Mouse (Mus musculus): ENCODE measurements at regions not wholly inside any gene's neighbourhood (a gene's known extent, or its start where the extent isn't known, plus 50 kb on each side); places are given as distances from the start of the nearest gene placed in this dataset.

- WGBS: 80% methylated on average over 6 of the region's 6 CpGs
- Histone ChIP-seq H3K4me1 (peaks cover 7% of the 10 kb centered on the region; the same call in 1 of the 2 replicates), H3K27me3 (ENCODE audit: low read depth, poor library complexity, severe bottlenecking) (no peaks in the 10 kb centered on the region), H3K9me3 (replicated peaks) (no peaks in the 10 kb centered on the region), H3K36me3 (no peaks in the 10 kb centered on the region), H3K27ac (no peak overlapping the region), H3K4me3 (no peak overlapping the region)
- no peak for DNase-seq (ENCODE audit: low spot score)
Observed at GRCm38 (mm10) chr15:62486540-62486939, 1358.4 kb downstream of the Gsdmc2 start.

DNA sequence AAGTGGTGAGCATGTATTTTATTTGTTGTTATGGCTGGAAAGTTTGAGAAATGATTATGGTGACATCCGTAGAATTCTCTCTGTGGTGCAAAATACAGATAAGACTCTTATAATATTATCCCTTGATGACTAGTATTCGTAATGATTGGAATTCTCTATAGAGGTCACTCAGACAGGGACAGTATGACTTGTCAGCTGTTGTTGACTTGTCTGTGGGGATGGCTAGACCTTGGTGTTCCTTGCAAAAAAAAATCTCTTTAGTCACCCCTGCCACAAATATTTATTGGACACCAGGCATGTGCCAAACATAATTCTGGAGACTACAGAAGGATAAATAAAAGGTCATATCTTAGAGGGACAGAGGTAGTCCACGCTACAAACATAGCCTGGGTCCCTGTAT is 1360.6 kb downstream of the Gsdmc2 start:
- no peak overlapping the region for H3K27ac ChIP-seq
- no peaks in the 10 kb centered on the region for H3K9me3 ChIP-seq (replicated peaks)
- H3K36me3 ChIP-seq: no peaks in the 10 kb centered on the region
- H3K27me3 ChIP-seq (ENCODE audit: low read depth, poor library complexity, severe bottlenecking): no peaks in the 10 kb centered on the region
- 92% methylated on average over 3 of the region's 3 CpGs for whole genome bisulfite sequencing
- H3K4me1 ChIP-seq: peaks cover 4% of the 10 kb centered on the region; the same call in 1 of the 2 replicates
- H3K4me3 ChIP-seq: no peak overlapping the region
- no peak for DNase-seq (ENCODE audit: low spot score)

DNA sequence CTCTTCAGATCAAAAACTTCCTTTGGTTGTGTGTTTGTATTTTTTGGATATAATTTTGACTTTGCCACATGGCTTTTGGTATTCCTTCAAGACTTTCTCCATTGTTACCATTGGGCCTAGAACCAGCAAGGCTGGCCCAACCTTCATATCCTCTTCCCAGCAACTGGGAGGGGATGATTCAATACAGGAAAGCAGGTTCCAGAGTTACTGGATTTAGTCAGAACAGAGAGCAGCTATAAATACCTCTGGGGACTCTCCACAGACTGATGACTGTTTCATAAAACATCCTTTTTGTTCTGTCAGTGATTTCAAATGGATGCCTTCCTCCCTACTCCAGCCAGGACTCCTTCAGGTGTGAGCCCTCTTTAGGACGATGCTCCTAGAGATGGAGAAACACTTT is 1361.4 kb downstream of the Gsdmc2 start:
- H3K4me3 ChIP-seq: no peak overlapping the region
- no peaks in the 10 kb centered on the region for H3K36me3 ChIP-seq
- peaks cover 4% of the 10 kb centered on the region; the same call in 1 of the 2 replicates for H3K4me1 ChIP-seq
- no peak overlapping the region for H3K27ac ChIP-seq
- no peaks in the 10 kb centered on the region for H3K27me3 ChIP-seq (ENCODE audit: low read depth, poor library complexity, severe bottlenecking)
- WGBS: 88% methylated on average over 1 of the region's 1 CpGs
- no peaks in the 10 kb centered on the region for H3K9me3 ChIP-seq (replicated peaks)
- DNase-seq (ENCODE audit: low spot score): no peak

DNA sequence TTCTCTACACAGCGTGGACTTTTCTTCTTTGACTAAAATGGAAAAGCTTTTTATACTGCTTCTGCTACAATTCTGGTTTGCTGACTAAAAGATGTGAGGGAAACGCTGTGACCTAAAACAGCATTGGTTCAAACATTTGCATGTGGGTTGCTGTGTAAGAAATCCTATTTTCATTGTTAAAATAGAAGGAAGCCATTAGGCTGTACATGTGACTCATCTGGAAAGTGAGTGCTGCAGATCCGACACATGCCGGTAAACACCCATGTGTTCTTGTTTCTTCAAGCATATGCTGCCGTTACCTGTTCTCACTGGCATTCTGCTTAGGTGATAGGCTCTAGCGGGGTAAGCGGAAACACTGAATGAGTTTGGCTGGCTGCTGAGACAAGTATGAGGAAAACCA is 1362.6 kb downstream of the Gsdmc2 start:
- Histone ChIP-seq H3K27ac (no peak overlapping the region), H3K36me3 (no peaks in the 10 kb centered on the region), H3K4me1 (peaks cover 4% of the 10 kb centered on the region; the same call in 1 of the 2 replicates), H3K27me3 (ENCODE audit: low read depth, poor library complexity, severe bottlenecking) (no peaks in the 10 kb centered on the region), H3K4me3 (no peak overlapping the region), H3K9me3 (replicated peaks) (no peaks in the 10 kb centered on the region)
- WGBS: 79% methylated on average over 7 of the region's 7 CpGs
- DNase-seq (ENCODE audit: low spot score): no peak

DNA sequence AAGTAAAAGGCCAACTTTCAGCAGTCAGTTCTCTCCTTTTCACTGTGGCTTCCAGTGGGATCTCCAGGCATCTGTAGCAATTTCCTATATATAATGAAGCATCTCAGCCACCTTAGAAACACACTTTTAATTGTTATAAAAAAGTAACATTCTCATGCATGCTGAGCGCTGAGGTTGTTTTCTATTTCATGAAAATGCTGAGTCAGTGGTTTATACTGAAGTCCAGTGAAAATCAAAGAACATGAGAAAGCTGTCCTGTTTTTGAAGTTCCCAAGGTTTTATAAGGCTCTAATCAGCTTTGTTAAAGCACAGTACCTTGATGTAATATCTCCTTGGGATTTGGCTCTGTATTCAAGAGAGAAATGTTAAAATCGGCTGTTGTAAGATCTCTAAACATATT is 1367.2 kb downstream of the Gsdmc2 start:
- no peaks in the 10 kb centered on the region for H3K4me1 ChIP-seq
- 94% methylated on average over 2 of the region's 2 CpGs for WGBS
- H3K9me3 ChIP-seq (replicated peaks): no peaks in the 10 kb centered on the region
- no peak for DNase-seq (ENCODE audit: low spot score)
- H3K4me3 ChIP-seq: no peak overlapping the region
- H3K27ac ChIP-seq: no peak overlapping the region
- H3K36me3 ChIP-seq: no peaks in the 10 kb centered on the region
- H3K27me3 ChIP-seq (ENCODE audit: low read depth, poor library complexity, severe bottlenecking): no peaks in the 10 kb centered on the region

- H3K4me3 ChIP-seq: no peak overlapping the region
- H3K36me3 ChIP-seq: no peaks in the 10 kb centered on the region
- WGBS: 91% methylated on average over 4 of the region's 4 CpGs
- DNase-seq (ENCODE audit: low spot score): no peak
- no peaks in the 10 kb centered on the region for H3K27me3 ChIP-seq (ENCODE audit: low read depth, poor library complexity, severe bottlenecking)
- no peaks in the 10 kb centered on the region for H3K9me3 ChIP-seq (replicated peaks)
- no peaks in the 10 kb centered on the region for H3K4me1 ChIP-seq
- no peak overlapping the region for H3K27ac ChIP-seq
Observed at GRCm38 (mm10) chr15:62476452-62476851, 1368.5 kb downstream of the Gsdmc2 start.

DNA sequence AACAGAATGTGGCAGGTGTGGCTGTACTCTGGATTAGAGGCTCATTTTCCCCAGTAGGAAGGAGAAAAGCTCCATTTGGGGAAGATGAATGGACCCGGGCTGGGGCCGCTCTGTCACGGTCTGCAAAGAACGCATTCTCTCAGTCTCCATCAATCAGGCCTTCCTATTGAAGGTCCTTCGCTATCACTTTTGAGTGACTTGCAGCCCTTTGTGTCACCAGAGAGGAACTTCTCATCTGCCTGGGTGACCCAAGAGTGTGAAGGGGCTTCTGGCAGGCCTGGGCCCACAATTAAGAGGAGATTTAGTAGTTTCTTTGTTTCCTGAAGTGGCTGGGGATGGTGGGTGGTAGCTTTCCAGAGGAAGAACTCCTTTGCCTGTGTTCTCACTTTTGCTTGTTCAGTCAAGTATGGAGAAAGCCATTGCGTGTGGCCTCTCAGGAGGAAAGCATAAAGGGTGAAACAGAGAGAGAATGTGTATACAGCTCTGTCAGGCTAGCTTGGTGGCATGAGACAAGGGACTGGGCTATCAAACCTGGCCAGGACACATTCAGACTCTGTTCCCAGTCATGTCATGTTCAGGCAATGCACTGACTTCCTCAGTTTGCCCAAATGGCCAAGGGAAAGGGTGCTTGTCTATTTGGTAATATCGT is 1374.2 kb downstream of the Gsdmc2 start:
- H3K4me3 ChIP-seq: no peak overlapping the region
- 0 out of 2 replicates have a peak, but pooled peaks cover 3% of the 10 kb centered on the region for H3K4me1 ChIP-seq
- WGBS: 40% methylated on average over 7 of the region's 7 CpGs
- no peaks in the 10 kb centered on the region for H3K36me3 ChIP-seq
- no peak overlapping the region for H3K27ac ChIP-seq
- no peak for DNase-seq (ENCODE audit: low spot score)
- H3K9me3 ChIP-seq (replicated peaks): no peaks in the 10 kb centered on the region
- no peaks in the 10 kb centered on the region for H3K27me3 ChIP-seq (ENCODE audit: low read depth, poor library complexity, severe bottlenecking)

DNA sequence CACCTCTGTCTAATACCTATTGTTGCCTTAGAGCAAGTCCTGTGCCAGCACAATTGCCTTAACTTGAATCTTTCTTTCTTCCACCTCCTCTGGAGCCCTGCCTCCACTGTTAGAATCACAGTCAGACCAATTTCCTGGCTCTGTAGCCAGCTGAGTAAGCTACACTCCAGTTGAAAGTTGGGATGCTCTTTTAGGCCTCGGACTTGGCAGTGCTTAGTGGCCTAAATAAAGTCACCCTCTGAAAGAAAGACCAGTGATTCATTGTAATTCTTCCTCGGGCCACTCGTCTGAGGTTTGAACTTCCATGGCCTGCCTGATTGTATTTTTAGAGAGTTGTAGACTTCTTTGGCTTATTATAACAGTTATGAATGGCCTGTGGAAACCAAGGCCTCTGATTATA is 1376.9 kb downstream of the Gsdmc2 start:
- Histone ChIP-seq H3K27ac (no peak overlapping the region), H3K27me3 (ENCODE audit: low read depth, poor library complexity, severe bottlenecking) (no peaks in the 10 kb centered on the region), H3K4me1 (0 out of 2 replicates have a peak, but pooled peaks cover 3% of the 10 kb centered on the region), H3K36me3 (no peaks in the 10 kb centered on the region), H3K4me3 (no peak overlapping the region), H3K9me3 (replicated peaks) (no peaks in the 10 kb centered on the region)
- WGBS: 83% methylated on average over 3 of the region's 3 CpGs
- no peak for DNase-seq (ENCODE audit: low spot score)

- no peaks in the 10 kb centered on the region for H3K27me3 ChIP-seq (ENCODE audit: low read depth, poor library complexity, severe bottlenecking)
- no peak for DNase-seq (ENCODE audit: low spot score)
- H3K4me3 ChIP-seq: no peak overlapping the region
- H3K9me3 ChIP-seq (replicated peaks): no peaks in the 10 kb centered on the region
- H3K4me1 ChIP-seq: 0 out of 2 replicates have a peak, but pooled peaks cover 3% of the 10 kb centered on the region
- no peaks in the 10 kb centered on the region for H3K36me3 ChIP-seq
- H3K27ac ChIP-seq: no peak overlapping the region
Observed at GRCm38 (mm10) chr15:62466856-62467255, 1378.1 kb downstream of the Gsdmc2 start.

DNA sequence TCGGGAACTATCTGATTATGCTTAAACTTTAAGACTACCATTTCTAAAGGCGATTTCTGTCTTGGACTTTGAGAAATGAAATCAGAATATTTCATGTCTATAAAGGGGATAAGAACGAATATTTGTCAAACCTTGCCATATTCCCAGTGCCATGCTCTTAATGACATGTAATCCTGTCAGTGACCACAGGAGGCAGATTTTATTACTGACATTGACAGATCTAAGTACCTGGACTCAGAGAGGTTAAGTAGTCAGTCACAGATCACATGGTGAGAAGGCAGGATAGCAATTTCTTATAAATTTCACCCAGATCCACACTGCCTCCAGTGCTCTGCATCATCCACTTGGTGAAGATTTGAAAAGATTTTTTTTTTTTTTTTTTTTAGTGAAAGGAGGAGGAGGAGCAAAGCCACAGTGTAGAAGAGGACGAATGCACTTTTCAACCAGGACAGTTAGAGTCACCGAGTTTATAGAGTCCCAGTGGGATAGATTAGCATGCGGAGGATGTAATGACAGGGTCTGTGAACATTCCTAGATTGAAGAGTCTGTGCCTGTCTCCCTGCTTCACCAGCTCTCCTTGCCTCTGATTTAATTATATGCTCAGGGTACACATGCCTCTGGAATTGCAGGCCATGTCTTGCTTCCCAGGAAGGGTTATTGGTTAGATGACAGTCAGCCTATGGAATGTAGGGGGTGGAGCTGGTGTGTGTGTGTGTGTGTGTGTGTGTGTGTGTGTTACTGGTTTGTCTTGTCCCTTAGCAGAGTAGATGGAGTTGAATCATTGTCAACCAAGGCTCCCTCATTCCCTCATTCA is 1379.7 kb downstream of the Gsdmc2 start:
- no peaks in the 10 kb centered on the region for H3K36me3 ChIP-seq
- H3K27me3 ChIP-seq (ENCODE audit: low read depth, poor library complexity, severe bottlenecking): no peaks in the 10 kb centered on the region
- no peak overlapping the region for H3K27ac ChIP-seq
- no peaks in the 10 kb centered on the region for H3K9me3 ChIP-seq (replicated peaks)
- H3K4me1 ChIP-seq: no peaks in the 10 kb centered on the region
- no peak for DNase-seq (ENCODE audit: low spot score)
- H3K4me3 ChIP-seq: no peak overlapping the region
- 79% methylated on average over 6 of the region's 6 CpGs for WGBS

DNA sequence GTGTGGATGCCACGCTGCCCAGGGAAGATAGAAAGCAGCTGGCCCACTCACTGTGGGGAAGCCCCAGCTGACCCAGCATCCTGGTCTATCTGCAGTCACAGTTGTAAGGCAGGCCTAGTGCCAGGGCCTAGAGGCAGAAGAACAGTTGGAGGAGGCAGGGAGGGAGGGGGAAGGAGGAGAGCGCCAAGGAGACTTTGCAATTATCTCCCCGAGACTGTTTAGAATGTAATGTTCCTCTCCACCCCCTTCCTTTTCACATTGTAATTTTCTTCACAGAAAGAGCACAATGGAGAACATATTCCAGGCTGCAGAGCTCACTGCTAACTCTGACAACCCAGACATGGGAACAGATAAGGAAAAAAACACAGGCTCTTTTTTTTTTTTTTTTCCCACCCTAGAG is 1382.3 kb downstream of the Gsdmc2 start:
- Histone ChIP-seq H3K4me3 (no peak overlapping the region), H3K27me3 (ENCODE audit: low read depth, poor library complexity, severe bottlenecking) (no peaks in the 10 kb centered on the region), H3K9me3 (replicated peaks) (no peaks in the 10 kb centered on the region), H3K27ac (no peak overlapping the region), H3K4me1 (peaks cover 7% of the 10 kb centered on the region), H3K36me3 (no peaks in the 10 kb centered on the region)
- DNase-seq (ENCODE audit: low spot score): no peak
- 50% methylated on average over 3 of the region's 3 CpGs for WGBS

DNA sequence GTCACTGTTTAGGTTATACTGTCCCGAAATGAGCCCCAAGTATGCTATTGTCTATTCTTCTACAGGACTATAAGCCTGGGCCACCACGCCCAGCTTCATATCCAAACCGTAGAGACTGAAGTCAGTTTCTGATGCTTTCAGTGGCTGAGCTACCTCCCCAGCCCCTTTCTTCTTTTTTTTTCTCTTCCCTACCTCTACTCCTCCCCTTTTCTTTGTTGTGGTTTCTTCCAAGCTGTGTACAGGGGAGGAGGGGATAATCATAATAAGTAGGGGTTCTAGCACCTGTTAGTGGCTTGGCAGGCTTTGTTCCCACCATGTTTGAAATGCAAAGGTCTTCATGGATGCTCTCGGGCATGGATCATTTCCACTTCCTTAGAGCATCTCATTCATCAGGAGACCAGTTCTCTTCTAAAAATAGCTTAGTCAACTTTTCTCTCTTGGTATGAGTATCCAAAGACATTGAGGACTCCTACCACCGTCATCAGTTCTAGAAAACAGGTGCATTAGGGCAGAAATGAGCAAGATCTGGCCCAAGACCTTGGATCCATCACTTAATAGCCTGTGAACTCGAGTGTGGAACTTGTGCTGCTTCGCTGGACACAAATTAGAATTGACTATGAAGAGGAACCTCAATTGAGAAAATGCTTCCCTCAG is 1383.5 kb downstream of the Gsdmc2 start:
- no peaks in the 10 kb centered on the region for H3K27me3 ChIP-seq (ENCODE audit: low read depth, poor library complexity, severe bottlenecking)
- H3K9me3 ChIP-seq (replicated peaks): no peaks in the 10 kb centered on the region
- H3K4me3 ChIP-seq: no peak overlapping the region
- no peak overlapping the region for H3K27ac ChIP-seq
- DNase-seq (ENCODE audit: low spot score): no peak
- H3K4me1 ChIP-seq: peaks cover 15% of the 10 kb centered on the region
- 90% methylated on average over 7 of the region's 7 CpGs for WGBS
- no peaks in the 10 kb centered on the region for H3K36me3 ChIP-seq

- Histone ChIP-seq H3K4me3 (no peak overlapping the region), H3K27me3 (ENCODE audit: low read depth, poor library complexity, severe bottlenecking) (no peaks in the 10 kb centered on the region), H3K9me3 (replicated peaks) (no peaks in the 10 kb centered on the region), H3K4me1 (peaks cover 15% of the 10 kb centered on the region), H3K27ac (no peak overlapping the region), H3K36me3 (no peaks in the 10 kb centered on the region)
- no peak for DNase-seq (ENCODE audit: low spot score)
- 88% methylated on average over 2 of the region's 2 CpGs for WGBS
Observed at GRCm38 (mm10) chr15:62460724-62461123, 1384.3 kb downstream of the Gsdmc2 start.

Data from limb, embryonic 10.5 days (tissue).